Mouse (Mus musculus) heart, postnatal 0 days (tissue): ENCODE measurements around the gene Rab39. TPM values are rescaled to one million over a fixed set of nuclear protein-coding genes. Genes with fewer than 3 reads are reported as not detected.

Experiments used
- ATAC-seq: fragments of 200-750 bp; cut with Nextera tagmentation; 2 replicates; pipeline ENCODE4 v1.8.0; 2017; ENCODE audit warnings: low read depth, moderate number of reproducible peaks, moderate library complexity; ENCODE audit not compliant: insufficient read depth
- DNase-seq: peaks from one replicate; pipeline ENCODE4 v3.0.0-alpha.2; 2016; ENCODE audit warnings: low spot score
- H3K27ac ChIP-seq: fragments of 300-500 bp; sonication (generic); 2 replicates; pipeline ENCODE4 v1.5.1; 2014; ENCODE audit warnings: low read depth, mild to moderate bottlenecking
- H3K27me3 ChIP-seq: fragments of 300-500 bp; sonication (generic); 2 replicates; pipeline ENCODE4 v1.6.1; 2014; ENCODE audit warnings: low read length, mixed read lengths; ENCODE audit not compliant: control insufficient read depth, insufficient read depth
- H3K36me3 ChIP-seq: fragments of 300-500 bp; sonication (generic); replicated peaks from 2 replicates; pipeline ENCODE4 v1.6.1; 2014; ENCODE audit warnings: low read length, mixed read lengths; ENCODE audit not compliant: control insufficient read depth, insufficient read depth
- H3K4me1 ChIP-seq: fragments of 300-500 bp; sonication (generic); 2 replicates; pipeline ENCODE4 v1.6.1; 2014; ENCODE audit warnings: antibody characterized with exemption; ENCODE audit not compliant: control insufficient read depth, insufficient read depth
- H3K4me2 ChIP-seq: fragments of 300-500 bp; sonication (generic); 2 replicates; pipeline ENCODE4 v1.6.1; 2014; ENCODE audit warnings: low read depth, mild to moderate bottlenecking, low read length, moderate library complexity
- H3K4me3 ChIP-seq: fragments of 300-500 bp; sonication (generic); 2 replicates; pipeline ENCODE4 v1.5.1; 2014; ENCODE audit warnings: low read depth, low read length
- H3K9ac ChIP-seq: fragments of 300-500 bp; sonication (generic); replicated peaks from 2 replicates; pipeline ENCODE4 v1.6.1; 2014; ENCODE audit warnings: low read depth, low read length, mixed read lengths
- H3K9me3 ChIP-seq: fragments of 300-500 bp; sonication (generic); replicated peaks from 2 replicates; pipeline ENCODE4 v1.6.1; 2016; ENCODE audit warnings: low read length; ENCODE audit not compliant: control insufficient read depth
- CTCF ChIP-seq: IDR thresholded peaks from 2 replicates; pipeline ENCODE4 v1.5.1; 2016; ENCODE audit warnings: antibody characterized with exemption, control low read depth, low read depth
- EP300 ChIP-seq: IDR thresholded peaks from 2 replicates; pipeline ENCODE4 v1.6.1; 2016; ENCODE audit warnings: antibody characterized with exemption, low read depth
- WGBS: fragments of 180-500 bp; shearing (Covaris S2); extraction: QIAGEN DNeasy Blood & Tissue Kit; methylation state at CpG from one replicate; pipeline ENCODE4 v1.1.7; 2014; 5-methylcytosine and 5-hydroxymethylcytosine counted together
- polyA plus RNA-seq: library from polyadenylated mRNA; unstranded; fragments of >200 nt; fragmentation: Nextera tagmentation; extraction: Ambion mirVana; gene quantifications from 2 replicates; pipeline ENCODE4 v1.2.1, GENCODE M21; 2015
- total RNA-seq: library from RNA; depleted of rRNA; stranded (reverse); fragments of >200 nt; gene quantifications from 2 replicates; pipeline ENCODE4 v1.2.3, GENCODE M21; 2014; ENCODE audit warnings: low replicate concordance

Rab39 gene
- total and polyA plus RNA-seq, 2 experiments from 2014 or later: 0.05 TPM; not detected in 1

GRCm38 (mm10) chr9:53691745-53692670 is 14.0 kb downstream of the Rab39 start:
- TF ChIP-seq EP300 (no peak), CTCF (no peak)
- H3K4me3 ChIP-seq: no peak overlapping the region
- no peak overlapping the region for H3K9ac ChIP-seq
- H3K9me3 ChIP-seq: no peaks in the 10 kb centered on the region
- 38% methylated on average over 7 of the region's 7 CpGs for WGBS
- no peaks in the 10 kb centered on the region for H3K27me3 ChIP-seq
- no peaks in the 10 kb centered on the region for H3K4me1 ChIP-seq
- no peaks in the 10 kb centered on the region for H3K36me3 ChIP-seq
- no peak overlapping the region for H3K27ac ChIP-seq
- DNase-seq: no peak
- ATAC-seq: no peak
- H3K4me2 ChIP-seq: no peak overlapping the region

DNA sequence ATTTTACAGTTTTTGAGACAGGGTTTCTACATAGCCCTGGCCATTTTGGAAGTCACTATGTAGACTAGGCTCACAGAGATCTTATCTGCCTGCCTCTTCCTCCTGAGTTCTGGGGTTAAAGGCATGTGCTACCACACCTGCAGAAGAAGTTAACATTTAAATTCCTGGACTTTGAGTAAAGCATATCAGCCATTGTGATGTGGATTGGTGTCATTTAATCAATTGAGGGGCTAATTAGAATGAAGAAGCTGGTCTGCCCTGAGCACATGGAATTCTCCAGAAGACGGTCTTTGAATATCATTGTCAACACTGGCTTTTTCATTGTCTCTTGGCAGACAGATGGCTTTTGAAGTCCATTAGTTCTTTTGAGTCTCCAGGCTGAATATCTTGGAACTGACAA is 25.2 kb downstream of the Rab39 start:
- DNase-seq: no peak
- WGBS: 86% methylated on average over 1 of the region's 1 CpGs
- Histone ChIP-seq H3K4me3 (no peak overlapping the region), H3K9me3 (no peaks in the 10 kb centered on the region), H3K36me3 (no peaks in the 10 kb centered on the region), H3K4me2 (no peak overlapping the region), H3K4me1 (no peaks in the 10 kb centered on the region), H3K27me3 (no peaks in the 10 kb centered on the region), H3K27ac (no peak overlapping the region), H3K9ac (no peak overlapping the region)
- ATAC-seq: no peak
- TF ChIP-seq CTCF (no peak), EP300 (no peak)

DNA sequence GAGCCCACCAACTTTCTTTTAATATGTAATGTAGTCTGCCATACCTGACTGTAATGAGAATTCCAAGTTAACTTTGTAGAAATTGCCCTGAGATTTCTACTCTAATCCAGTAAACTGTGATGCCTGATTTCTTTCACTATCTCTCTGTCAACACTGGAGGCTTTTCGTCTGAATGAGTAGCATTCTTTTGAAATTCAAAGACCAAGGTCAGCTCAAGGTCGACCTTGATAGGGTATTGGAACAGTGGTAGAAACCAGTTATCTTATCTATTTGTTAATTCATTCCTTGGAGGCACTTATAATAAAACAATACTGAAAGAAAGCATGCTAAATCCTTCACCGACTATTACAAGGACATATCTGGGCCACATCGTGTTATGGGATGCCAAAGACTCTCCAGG is 29.1 kb downstream of the Rab39 start:
- TF ChIP-seq CTCF (no peak), EP300 (no peak)
- WGBS: 43% methylated on average over 4 of the region's 4 CpGs
- H3K4me2 ChIP-seq: no peak overlapping the region
- H3K27ac ChIP-seq: no peak overlapping the region
- ATAC-seq (no peak), DNase-seq (no peak)
- H3K4me1 ChIP-seq: no peaks in the 10 kb centered on the region
- H3K27me3 ChIP-seq: no peaks in the 10 kb centered on the region
- H3K4me3 ChIP-seq: no peak overlapping the region
- H3K9ac ChIP-seq: no peak overlapping the region
- no peaks in the 10 kb centered on the region for H3K36me3 ChIP-seq
- H3K9me3 ChIP-seq: no peaks in the 10 kb centered on the region

DNA sequence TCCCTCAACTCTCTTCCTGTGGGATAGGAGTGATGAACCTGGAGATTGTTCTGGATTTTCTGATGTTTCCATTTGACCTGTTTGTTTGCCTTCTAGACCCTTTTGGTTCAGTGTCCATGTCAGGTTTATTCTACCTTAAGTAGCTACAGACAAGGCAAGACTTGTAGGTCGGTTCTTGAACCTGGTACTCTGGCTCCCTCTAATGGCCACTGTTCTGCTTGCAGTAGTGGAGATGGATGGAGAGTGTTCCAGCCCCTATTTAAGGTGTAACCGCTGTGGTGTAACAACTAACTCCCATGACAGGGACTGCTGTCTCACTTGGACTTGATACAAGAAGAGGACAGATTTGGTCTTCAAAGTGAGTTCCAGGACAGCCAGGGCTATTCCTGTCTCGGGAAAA is 32.5 kb downstream of the Rab39 start:
- peak; percentile 60 for DNase-seq
- H3K27me3 ChIP-seq: no peaks in the 10 kb centered on the region

DNA sequence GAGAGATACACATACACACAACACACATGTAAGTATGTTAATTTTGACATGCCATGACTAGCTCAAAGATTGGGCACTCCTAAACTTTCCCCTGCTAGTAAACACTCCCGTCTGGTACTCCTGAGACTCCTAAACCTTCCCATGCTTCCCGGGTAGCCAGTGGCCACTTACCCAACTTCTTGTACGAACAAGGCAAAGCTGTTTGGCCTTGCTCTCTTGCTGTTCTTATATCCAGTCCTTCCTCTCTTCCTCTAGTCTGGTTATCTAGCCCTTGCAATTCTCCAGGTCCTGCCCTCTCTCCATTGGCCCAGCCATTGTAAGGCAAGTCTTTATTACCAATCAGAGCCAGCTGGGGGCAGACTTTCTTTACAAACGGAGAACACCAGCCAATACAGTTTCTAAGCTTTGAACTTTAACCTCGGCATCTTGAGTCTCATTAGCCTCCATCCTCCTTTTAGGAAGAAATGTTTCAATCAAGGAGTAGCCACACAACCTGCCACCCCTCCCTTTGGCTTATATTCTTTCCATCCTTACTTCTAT is 36.3 kb downstream of the Rab39 start, which contains the start of gene Cul5:
Cul5 (minus strand) TSS at position 335 of the 540 bp plus-strand sequence.
- Histone ChIP-seq H3K9ac (no peak within 1 kb of the TSS), H3K27ac (no peak within 1 kb of the TSS)

More for the DNA sequence above, 32.5 kb downstream of the Rab39 start:
- no peak overlapping the region for H3K9ac ChIP-seq
- H3K27ac ChIP-seq: no peak overlapping the region
- TF ChIP-seq CTCF (peak; percentile 85), EP300 (no peak)
- 6% methylated on average over 3 of the region's 3 CpGs for WGBS
- H3K4me1 ChIP-seq: no peaks in the 10 kb centered on the region
- no peak overlapping the region for H3K4me3 ChIP-seq
- H3K36me3 ChIP-seq: no peaks in the 10 kb centered on the region
- ATAC-seq: peak; percentile 57; the same call in 1 of the 2 replicates
- no peaks in the 10 kb centered on the region for H3K9me3 ChIP-seq
- no peak overlapping the region for H3K4me2 ChIP-seq

More for the DNA sequence above, 36.3 kb downstream of the Rab39 start, which contains the start of gene Cul5:
- DNase-seq (peak; percentile 15), ATAC-seq (no peak)
- WGBS: 52% methylated on average over 5 of the region's 5 CpGs
- Histone ChIP-seq H3K4me2 (no peak within 1 kb of the TSS), H3K27me3 (no peaks in the 10 kb centered on the region), H3K4me1 (peaks cover 13% of the 10 kb centered on the region; the same call in 1 of the 2 replicates), H3K4me3 (no peak within 1 kb of the TSS), H3K9me3 (no peaks in the 10 kb centered on the region), H3K36me3 (no peaks in the 10 kb centered on the region)
- TF ChIP-seq EP300: no peak
- TF ChIP-seq CTCF: peak; percentile 27; the same call in 1 of the 2 replicates
